In genomic region chr4:105156955-105157275, GRCm38 (mm10) we compare ENCODE assay signal across 8 mouse cellular contexts. TPM values are rescaled to one million over a fixed set of nuclear protein-coding genes. Genes with fewer than 3 reads are reported as not detected.
DNase-seq lines count a peak whose midpoint lies in the region; ATAC-seq and TF ChIP-seq lines count a peak whose summit lies in the region.

No protein-coding gene starts in this region.

- H3K4me2 ChIP-seq in heart, embryonic 12.5 days: peak overlapping the region; percentile 68

- H3K79me2 ChIP-seq in macrophage (ENCODE audit: inconsistent target): no peaks in the 10 kb centered on the region

- no peak for TF ChIP-seq POLR2A in ES-Bruce4 (IDR thresholded peaks at IDR 0.05; ENCODE audit: insufficient read depth, low read length)

- H3K36me3 ChIP-seq in heart, embryonic 12.5 days: peaks cover 5% of the 10 kb centered on the region; the same call in 1 of the 2 replicates
- peaks cover 9% of the 10 kb centered on the region for H3K36me3 ChIP-seq in ES-Bruce4 (ENCODE audit: control insufficient read depth, insufficient read depth, low read length, poor library complexity, severe bottlenecking)
- H3K36me3 ChIP-seq in hindbrain, embryonic 10.5 days: peaks cover 13% of the 10 kb centered on the region
- H3K36me3 ChIP-seq in macrophage (ENCODE audit: inconsistent target): no peaks in the 10 kb centered on the region

- no peak for TF ChIP-seq CTCF in ES-Bruce4 (IDR thresholded peaks at IDR 0.05; ENCODE audit: low read depth, low read length)

- H3K9ac ChIP-seq in heart, embryonic 12.5 days: no peak overlapping the region; the same call in 1 of the 2 replicates
- H3K9ac ChIP-seq in ES-Bruce4 (ENCODE audit: low read depth, poor library complexity, severe bottlenecking): peak overlapping the region; percentile 93

- intact Hi-C loops in heart, postnatal 25 days (cut with DNase I): loop anchor here (1.0 to 10.0 kb wide), 8 partner anchors 120 to 1218 kb away; no protein-coding TSS in a partner anchor

- no peak for DNase-seq in heart, postnatal 25 days (ENCODE audit: low spot score)
- DNase-seq in hindbrain, embryonic 10.5 days (ENCODE audit: low spot score): no peak
- DNase-seq in retina, embryonic 14.5 days (ENCODE audit: low spot score): no peak
- DNase-seq in MN1 (ENCODE audit: low spot score): no peak
- DNase-seq in kidney, adult 11 months: no peak

- TF ChIP-seq EP300 in ES-Bruce4 (IDR thresholded peaks at IDR 0.05; ENCODE audit: insufficient read depth, low read depth, low read length): no peak

- no peak for ATAC-seq in heart, embryonic 12.5 days (ENCODE audit: insufficient number of reproducible peaks, low FRiP score)

- H3K27me3 ChIP-seq in heart, embryonic 12.5 days (replicated peaks): peaks cover 10% of the 10 kb centered on the region; the same call in 1 of the 2 replicates
- H3K27me3 ChIP-seq in ES-Bruce4 (ENCODE audit: control insufficient read depth, insufficient read depth, low read length, poor library complexity, severe bottlenecking): no peaks in the 10 kb centered on the region
- H3K27me3 ChIP-seq in hindbrain, embryonic 10.5 days (ENCODE audit: insufficient read depth, poor library complexity, severe bottlenecking): 0 out of 2 replicates have a peak, but pooled peaks cover 7% of the 10 kb centered on the region

- H3K9me3 ChIP-seq in heart, embryonic 12.5 days (replicated peaks): no peaks in the 10 kb centered on the region
- no peaks in the 10 kb centered on the region for H3K9me3 ChIP-seq in ES-Bruce4 (replicated peaks; ENCODE audit: control insufficient read depth, insufficient read depth, low read length, poor library complexity, severe bottlenecking)
- no peaks in the 10 kb centered on the region for H3K9me3 ChIP-seq in hindbrain, embryonic 10.5 days

- H3K27ac ChIP-seq in heart, embryonic 12.5 days (ENCODE audit: poor library complexity, severe bottlenecking): peak overlapping the region; percentile 85; the same call in 1 of the 2 replicates
- peak overlapping the region; percentile 39; the same call in 1 of the 2 replicates for H3K27ac ChIP-seq in ES-Bruce4 (ENCODE audit: insufficient read depth, low read length)
- H3K27ac ChIP-seq in hindbrain, embryonic 10.5 days: peak overlapping the region; percentile 98
- H3K27ac ChIP-seq in macrophage: no peak overlapping the region

- H3K4me1 ChIP-seq in heart, embryonic 12.5 days (replicated peaks): peaks cover 10% of the 10 kb centered on the region; the same call in 1 of the 2 replicates
- peaks cover 2% of the 10 kb centered on the region for H3K4me1 ChIP-seq in ES-Bruce4 (ENCODE audit: control insufficient read depth, insufficient read depth, low read length)
- peaks cover 29% of the 10 kb centered on the region for H3K4me1 ChIP-seq in hindbrain, embryonic 10.5 days (replicated peaks)

- H3K4me3 ChIP-seq in heart, embryonic 12.5 days: peak overlapping the region; percentile 75
- peak overlapping the region; percentile 91 for H3K4me3 ChIP-seq in ES-Bruce4 (ENCODE audit: low read depth, low read length)
- H3K4me3 ChIP-seq in hindbrain, embryonic 10.5 days: peak overlapping the region; percentile 98
- H3K4me3 ChIP-seq in macrophage (ENCODE audit: inconsistent target): peak overlapping the region; percentile 30

- WGBS in heart, embryonic 12.5 days: 1% methylated on average over 4 of the region's 4 CpGs
- WGBS in hindbrain, embryonic 10.5 days: 2% methylated on average over 4 of the region's 4 CpGs
- WGBS in macrophage (ENCODE audit: missing documents): 0% methylated on average over 3 of the region's 4 CpGs

RNA-seq across cellular contexts. Expression of gene Plpp3, which starts 0.2 kb away (rescaled TPM):
- polyA plus RNA-seq in heart, embryonic 12.5 days (2016; fragmentation: Nextera tagmentation; extraction: Ambion mirVana): 28.6 and 30.3 TPM in 2 replicates
- 10 to 100 TPM; 71.9 to 74.8 TPM for total RNA-seq in heart, postnatal 25 days (2021)
- polyA plus RNA-seq in ES-Bruce4 (2011; ENCODE audit: insufficient read depth, insufficient read length, low read depth, missing spikeins) (16.1 and 17.5 TPM in 2 replicates), macrophage (2018) (2.4 to 6.5 TPM (median 2.8 TPM) in 3 replicates)
- polyA plus RNA-seq in hindbrain, embryonic 10.5 days (2016; fragmentation: Nextera tagmentation; extraction: Ambion mirVana): 63.4 and 63.8 TPM in 2 replicates
- total RNA-seq in macrophage (2018; cell fraction: chromatin; rRNA removed): 10 to 100 TPM in 3 of 26 experiments, 1 to 10 TPM in 20, under 1 TPM in 3; 0.58 to 29.9 (median 2.2) TPM
- 10 to 100 TPM in 2 of 26 experiments, 1 to 10 TPM in 24; 2.0 to 26.3 (median 3.4) TPM for total RNA-seq in macrophage (2018; cell fraction: cytosol; rRNA removed)
- 10 to 100 TPM in 3 of 26 experiments, 1 to 10 TPM in 23; 1.9 to 23.2 (median 3.8) TPM for total RNA-seq in macrophage (2018; cell fraction: nucleus; rRNA removed)

RNA-seq across cellular contexts. Expression of gene Prkaa2, which starts 47.2 kb away (rescaled TPM):
- polyA plus RNA-seq in heart, embryonic 12.5 days (2016; fragmentation: Nextera tagmentation; extraction: Ambion mirVana): 48.2 and 53.1 TPM in 2 replicates
- total RNA-seq in heart, postnatal 25 days (2021): 10 to 100 TPM; 79.5 to 80.2 TPM
- 12.3 and 14.0 TPM in 2 replicates for polyA plus RNA-seq in ES-Bruce4 (2011; ENCODE audit: insufficient read depth, insufficient read length, low read depth, missing spikeins)
- 2.0 and 3.2 TPM in 2 replicates for polyA plus RNA-seq in hindbrain, embryonic 10.5 days (2016; fragmentation: Nextera tagmentation; extraction: Ambion mirVana)
- total RNA-seq in macrophage (2018; cell fraction: chromatin; rRNA removed): 1 to 10 TPM in 1 of 26 experiments, under 1 TPM in 20, not detected in 5; 0.07 to 1.0 (median 0.17) TPM
- total RNA-seq in macrophage (2018; cell fraction: cytosol; rRNA removed): under 1 TPM; 0.07 to 0.26 (median 0.15) TPM
- total RNA-seq in macrophage (2018; cell fraction: nucleus; rRNA removed): 1 to 10 TPM in 1 of 26 experiments, under 1 TPM in 24, not detected in 1; 0.08 to 1.2 (median 0.28) TPM
- 0.08 to 0.25 TPM (median 0.13 TPM) in 3 replicates for polyA plus RNA-seq in macrophage (2018)

Comparison
In these comparisons a context has a peak if more than half of its experiments do, and no peak if none do; other contexts are left out.
1. H3K4me3 ChIP-seq: peak in every context shown above with its lines; median percentile 98 in hindbrain, embryonic 10.5 days; 91 in ES-Bruce4; 75 in heart, embryonic 12.5 days; 30 in macrophage.